Mouse (Mus musculus): Measurements from ENCODE around the gene Gm44511. TPM values are rescaled to one million over a fixed set of nuclear protein-coding genes. Genes with fewer than 3 reads are reported as not detected.
A peak's percentile ranks its signal among the peaks of the same experiment; 100 is the strongest.

The Gm44511 gene
- total RNA-seq (2021) = not detected

DNA sequence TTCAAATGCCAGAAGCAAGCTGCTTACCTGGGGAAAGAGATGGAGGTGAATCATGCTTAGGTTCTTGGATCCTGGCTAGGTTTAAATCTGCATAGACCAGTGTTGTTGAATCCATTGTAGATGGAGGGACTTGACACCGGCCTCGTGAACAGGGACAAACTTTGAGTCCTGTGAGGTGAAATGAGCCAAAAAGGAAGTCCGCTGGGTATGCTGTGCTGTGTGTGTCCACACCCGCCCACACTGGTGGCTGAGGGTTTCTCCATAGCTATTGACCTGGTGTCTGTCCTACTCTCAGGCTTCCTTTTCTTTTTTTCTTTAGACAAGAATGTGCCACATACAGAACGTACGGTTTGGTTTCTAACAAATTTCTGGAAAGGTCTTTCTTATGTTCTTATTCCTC, at the start of gene Gm44511, which contains the start of gene Klrb1b:
Gene Gm44511, minus strand, starts transcription at position 184 of the 400 bp plus-strand sequence.
Gene Klrb1b, minus strand, starts transcription at position 200 of the 400 bp plus-strand sequence.
- no peak for DNase-seq (ENCODE audit: extremely low spot score in 1 of 2, low spot score in 1 of 2)

DNA sequence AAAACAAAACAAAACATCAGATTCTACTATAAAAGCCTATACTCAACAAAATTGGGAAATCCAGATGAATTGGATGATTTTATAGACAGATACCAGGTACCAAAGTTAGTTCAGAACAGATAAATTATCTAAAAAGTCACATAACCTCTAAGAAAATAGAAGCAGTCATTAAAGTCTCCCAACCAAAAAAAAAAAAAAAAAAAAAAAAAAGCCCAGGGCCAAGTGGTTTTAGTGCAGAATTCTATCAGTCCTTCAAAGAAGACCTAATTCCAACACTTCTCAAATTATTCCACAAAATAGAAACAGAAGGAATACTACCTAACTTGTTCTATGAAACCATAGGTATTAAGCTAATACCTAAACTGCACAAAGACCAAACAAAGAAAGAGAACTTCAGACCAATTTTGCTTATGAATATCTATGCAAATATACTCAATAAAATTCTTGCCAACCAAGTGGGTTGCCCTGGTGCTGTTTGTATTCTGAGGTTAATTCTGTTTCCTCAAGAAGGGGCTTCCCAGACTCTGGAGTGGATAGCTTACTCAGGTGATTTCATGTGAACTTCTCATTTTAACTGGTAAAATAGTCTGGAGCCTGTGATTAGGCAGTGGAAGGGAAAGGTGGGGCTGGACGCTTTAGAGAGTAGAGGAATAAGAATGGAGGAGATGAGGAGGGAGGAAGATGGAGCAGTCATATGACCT, 45.9 kb upstream of the Gm44511 start:
- no peak for DNase-seq (ENCODE audit: extremely low spot score in 1 of 2, low spot score in 1 of 2)

DNA sequence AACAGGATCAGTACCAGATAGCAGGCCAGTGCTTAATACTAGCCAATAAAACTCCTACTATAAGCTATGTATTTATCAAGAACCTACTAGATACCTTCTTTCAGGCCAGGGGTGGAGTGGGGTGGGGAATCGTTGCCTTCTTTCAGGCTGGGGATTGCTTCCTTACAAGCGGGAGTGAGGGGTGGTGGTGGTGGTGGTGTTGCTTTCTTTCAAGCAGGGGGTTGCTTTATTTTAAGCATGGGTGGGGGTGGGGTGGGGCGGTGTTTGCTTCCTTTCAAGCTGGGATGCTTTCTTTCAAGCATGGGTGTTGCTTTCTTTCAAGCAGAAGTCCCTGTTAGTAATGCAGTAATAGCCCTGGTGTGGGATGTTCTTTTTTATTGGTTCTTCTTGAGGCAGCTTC, 42.7 kb upstream of the Gm44511 start:
- DNase-seq (ENCODE audit: extremely low spot score in 1 of 2, low spot score in 1 of 2) = no peak

DNA sequence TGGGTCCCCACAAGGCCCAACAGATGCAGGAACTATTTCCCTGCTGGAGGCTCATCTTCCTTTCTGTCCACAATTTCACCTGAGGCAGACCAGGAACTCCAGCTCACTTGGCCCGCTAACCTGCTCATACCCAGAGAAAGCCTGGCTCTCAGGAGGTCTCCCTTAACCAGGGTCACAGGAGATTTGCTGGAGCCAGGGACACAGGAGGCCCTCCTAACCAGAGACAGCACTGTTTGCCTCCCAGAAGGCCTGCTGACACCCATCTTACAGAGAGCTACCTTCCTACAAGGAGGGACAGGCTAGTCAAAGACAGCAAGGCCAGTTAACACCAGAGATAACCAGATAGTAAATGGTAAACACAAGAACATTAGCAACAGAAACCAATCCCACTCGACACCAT, 31.9 kb upstream of the Gm44511 start:
- DNase-seq (ENCODE audit: extremely low spot score in 1 of 2, low spot score in 1 of 2) = no peak

DNA sequence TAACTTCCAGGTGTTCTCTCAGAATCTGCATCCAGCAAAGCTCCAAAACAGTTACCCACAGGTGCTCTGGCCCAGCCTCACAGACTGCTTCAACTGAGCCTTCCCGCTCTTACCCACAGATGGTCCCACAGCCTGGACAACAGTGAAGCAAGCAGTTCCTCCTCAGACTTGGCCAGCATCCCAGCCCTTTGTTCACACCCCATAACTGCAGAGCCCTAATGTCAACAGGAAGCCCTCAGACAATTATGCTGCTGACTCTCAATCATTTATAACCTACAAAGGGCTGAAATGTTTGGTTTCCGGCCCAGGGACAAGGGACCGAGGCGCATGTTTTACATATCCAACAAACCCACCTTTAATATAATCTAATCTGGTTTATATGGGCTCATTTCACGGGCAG, 30.1 kb upstream of the Gm44511 start:
- peak in 1 of 2 experiments; percentile 43 for DNase-seq (ENCODE audit: extremely low spot score in 1 of 2, low spot score in 1 of 2)

DNA sequence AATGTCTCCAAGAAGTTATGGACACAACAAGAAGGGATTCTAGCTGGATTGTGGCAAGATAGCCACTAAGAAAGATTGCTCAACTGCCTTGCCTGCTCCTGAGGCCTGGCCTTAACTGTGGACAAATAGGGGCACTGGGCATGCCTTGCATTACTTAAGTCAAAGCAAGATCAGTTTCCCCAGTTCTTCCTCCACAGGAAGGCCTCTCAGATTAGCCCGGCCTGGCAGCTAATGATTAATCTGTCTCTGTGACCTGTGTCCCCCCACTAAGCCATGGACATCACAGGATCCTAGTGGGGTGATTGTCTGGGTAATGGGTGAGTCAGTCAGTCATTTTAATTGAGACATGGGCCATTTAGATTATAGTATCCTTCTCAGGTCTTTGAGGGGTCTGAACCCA, 29.4 kb upstream of the Gm44511 start:
- no peak for DNase-seq (ENCODE audit: extremely low spot score in 1 of 2, low spot score in 1 of 2)

DNA sequence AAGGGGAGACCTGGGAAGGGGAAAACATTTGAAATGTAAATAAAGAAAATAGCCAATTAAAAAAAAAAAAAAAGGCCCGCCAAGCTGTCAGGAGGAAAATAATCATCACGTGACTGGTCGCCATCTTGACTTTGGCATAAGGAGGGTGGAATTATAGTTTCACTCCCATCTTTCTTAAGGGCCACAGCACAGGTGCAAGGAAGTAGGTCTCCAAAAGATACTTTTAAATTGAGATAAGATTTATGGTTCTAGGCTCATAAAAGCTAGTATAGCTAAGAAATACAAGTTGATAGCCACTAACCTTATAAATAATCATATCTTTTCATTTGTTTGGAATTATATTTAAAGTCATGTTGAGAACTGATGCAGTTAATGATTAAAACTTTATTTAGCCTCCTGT, 28.8 kb upstream of the Gm44511 start:
- no peak for DNase-seq (ENCODE audit: extremely low spot score in 1 of 2, low spot score in 1 of 2)

DNA sequence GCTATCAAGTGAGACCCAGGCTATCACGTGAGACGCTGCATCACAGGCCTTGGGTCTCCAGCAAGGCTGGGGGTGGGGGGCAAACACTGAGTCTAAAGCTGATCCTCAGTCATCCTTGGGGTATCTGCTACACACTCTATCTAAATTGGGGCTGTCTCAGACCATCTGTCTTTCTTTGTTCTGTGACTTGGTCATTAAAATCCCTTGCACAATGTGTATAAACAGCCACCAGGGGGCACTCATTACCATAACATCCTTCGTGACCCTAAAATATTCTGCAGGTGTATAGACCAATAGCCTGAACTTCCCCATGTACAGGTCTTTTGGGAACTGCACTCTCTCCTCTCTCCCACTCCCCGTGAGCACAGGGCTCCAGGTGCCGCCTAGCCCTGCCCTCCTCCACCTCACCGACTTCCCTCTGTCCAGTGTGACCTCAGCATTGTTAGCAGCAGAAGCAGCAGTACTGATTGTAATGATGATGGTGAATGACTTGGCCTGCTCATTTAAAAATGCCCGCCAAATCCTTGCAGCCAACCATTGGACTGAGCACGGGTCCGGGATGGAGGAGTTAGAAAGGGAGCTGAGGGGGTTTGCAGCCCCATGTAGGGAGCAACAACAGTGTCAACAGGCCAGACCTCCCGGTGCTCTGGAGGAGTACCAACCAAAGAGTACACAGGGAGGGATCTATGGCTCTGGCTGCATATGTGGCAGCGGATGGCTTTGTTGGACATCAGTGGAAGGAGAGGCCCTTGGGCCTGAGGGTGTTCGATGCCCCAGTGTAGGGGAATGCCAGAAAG, 28.1 kb upstream of the Gm44511 start:
- DNase-seq (ENCODE audit: extremely low spot score in 1 of 2, low spot score in 1 of 2) = peak; percentile 65 to 77

DNA sequence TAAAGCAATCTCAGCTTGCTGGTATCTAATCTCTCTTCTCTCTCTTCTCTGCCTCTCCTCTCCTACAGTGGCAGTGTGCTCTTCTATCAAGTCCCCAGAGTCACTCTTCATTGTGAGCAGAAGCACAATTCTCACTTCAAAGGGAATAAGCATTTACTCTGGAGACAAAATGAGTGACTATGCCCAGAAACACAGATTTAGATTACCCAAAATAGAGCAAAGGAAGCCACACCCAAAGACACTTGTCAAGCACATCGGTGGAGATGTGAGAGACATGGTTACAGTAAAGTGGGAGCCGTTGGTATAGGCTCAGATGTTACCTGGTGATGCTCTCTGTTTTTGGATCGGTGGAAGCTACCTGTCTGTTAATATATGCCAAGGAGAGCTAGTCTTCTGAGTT, 26.7 kb upstream of the Gm44511 start:
- no peak for DNase-seq (ENCODE audit: extremely low spot score in 1 of 2, low spot score in 1 of 2)

DNA sequence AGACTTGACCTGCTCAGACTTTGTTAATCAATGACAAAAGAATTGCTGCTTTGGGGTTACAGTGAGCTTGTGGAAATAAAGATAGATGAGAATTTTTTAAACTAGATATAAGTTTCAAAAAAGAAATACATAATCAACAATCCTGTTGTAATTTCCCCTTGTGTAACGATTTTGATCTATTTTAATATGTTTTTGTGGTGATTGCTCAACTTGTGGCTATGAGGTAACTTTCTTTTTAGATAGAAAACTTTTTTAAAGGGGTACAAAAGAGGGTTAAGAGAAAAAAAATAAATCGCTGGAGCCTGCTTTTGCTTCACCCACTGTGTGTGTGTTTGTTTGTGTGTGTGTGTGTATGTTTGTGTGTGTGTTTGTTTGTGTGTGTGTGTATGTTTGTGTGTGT, 25.0 kb upstream of the Gm44511 start:
- no peak for DNase-seq (ENCODE audit: extremely low spot score in 1 of 2, low spot score in 1 of 2)

DNA sequence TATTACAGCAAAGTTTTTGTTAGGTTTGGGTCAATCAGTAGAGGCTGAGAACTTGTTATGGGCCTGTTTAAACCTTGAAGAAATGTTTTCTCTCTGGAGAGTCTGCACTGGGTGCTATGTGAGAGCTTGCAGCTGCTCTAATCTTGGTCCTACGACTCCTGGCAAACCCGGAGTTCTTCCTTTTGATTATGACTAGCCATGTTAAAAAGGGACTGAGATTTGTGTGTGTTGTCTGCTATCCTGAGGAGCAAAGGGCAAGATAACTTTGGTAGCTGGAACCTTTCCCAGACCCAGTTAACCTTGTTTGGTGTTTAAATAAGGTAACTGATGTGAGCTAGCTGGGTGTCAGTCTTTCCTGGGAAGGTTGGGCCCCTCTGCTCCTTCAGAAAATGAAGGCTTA, 24.6 kb upstream of the Gm44511 start:
- DNase-seq (ENCODE audit: extremely low spot score in 1 of 2, low spot score in 1 of 2) = no peak

DNA sequence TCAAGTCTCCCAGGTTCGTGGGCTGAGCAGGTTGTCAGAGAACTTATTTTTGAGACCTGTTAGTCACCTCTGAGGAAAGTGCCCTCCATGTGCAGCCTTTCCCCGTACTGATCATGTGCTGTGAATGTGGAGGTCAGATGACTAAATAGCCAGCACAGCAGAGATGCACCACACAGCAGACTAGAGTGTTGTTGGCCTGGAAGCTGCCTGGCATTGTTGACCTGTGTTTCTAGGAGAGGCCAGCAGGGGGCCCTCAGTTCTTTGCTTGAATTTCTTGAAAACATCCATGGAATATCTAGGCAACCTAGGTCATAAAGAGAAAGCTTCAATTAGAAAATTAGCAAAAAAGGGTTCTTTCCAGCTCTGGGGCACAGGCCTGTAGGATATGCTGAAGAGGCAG, 23.8 kb upstream of the Gm44511 start:
- DNase-seq (ENCODE audit: extremely low spot score in 1 of 2, low spot score in 1 of 2) = peak in 1 of 2 experiments; percentile 59

DNA sequence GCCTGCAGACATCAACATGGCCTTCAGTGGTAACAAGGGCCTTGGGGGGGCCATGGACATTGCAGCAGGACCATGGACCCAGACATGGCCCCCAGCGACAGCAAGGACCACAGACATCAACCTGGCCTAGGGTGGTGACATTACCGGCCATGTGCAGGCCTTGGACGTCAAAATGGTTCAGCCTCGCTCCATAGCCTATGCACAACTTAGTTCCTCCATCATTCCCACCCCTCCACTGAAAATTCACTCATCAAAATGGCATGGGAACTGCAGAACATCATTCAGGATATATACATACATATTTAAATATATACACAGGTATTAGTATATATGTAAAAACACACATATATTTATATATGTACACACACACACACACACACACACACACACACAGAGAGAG, 21.3 kb upstream of the Gm44511 start:
- no peak for DNase-seq (ENCODE audit: extremely low spot score in 1 of 2, low spot score in 1 of 2)

DNA sequence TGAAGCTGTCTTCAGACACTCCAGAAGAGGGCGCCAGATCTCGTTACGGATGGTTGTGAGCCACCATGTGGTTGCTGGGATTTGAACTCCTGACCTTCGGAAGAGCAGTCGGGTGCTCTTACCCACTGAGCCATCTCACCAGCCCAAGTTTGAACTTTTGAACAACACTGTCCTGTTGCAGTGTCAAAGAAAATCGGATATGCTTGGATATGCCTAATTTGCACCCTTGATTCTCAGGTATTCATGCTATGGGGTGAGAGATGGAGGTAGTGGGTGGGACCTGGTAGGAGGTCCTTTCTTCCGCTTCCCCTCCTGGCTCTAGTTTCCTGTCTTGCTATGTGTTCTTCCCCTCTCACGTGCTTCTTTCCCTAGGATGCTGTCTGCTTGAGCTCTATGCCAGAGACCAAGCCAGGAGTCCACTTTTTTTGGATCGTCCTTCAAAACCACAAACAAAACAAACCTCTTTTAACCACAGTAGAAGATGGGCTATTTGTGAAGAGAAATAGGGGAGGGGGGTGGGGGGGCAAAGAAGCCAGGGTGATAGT, 20.0 kb upstream of the Gm44511 start:
- no peak for DNase-seq (ENCODE audit: extremely low spot score in 1 of 2, low spot score in 1 of 2)

DNA sequence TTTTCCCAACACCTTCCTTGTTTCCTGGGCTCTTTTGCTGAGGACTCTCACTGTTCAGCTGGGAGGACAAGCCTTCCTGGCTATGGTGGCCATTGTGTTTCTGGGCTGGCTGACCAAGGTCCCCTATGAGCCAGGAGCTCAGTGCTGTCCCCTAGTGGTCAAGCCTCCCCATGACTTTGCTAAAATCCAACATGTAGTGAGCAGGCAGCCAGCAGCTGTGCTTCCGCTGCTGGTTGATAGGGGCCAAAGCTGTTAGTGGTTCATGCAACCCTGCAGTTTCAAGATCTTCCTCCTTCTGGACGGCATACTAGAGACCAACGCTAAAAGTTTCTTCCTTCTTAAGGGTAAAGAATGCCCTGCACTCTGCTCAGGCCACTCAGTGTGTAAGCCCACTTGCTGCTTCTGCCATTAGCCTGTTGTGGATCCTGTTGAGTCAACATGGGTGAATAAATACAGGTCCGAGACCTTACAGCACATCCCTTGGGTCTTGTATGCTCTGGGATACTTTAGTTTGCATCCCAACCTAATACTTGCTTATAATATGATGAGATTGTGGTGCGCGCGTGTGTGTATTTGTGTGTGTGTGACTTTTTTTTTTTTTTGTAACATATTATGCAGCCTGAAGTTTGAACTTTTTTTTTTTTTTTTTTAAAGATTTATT, 19.3 kb upstream of the Gm44511 start:
- DNase-seq (ENCODE audit: extremely low spot score in 1 of 2, low spot score in 1 of 2) = peak; percentile 59 to 83

DNA sequence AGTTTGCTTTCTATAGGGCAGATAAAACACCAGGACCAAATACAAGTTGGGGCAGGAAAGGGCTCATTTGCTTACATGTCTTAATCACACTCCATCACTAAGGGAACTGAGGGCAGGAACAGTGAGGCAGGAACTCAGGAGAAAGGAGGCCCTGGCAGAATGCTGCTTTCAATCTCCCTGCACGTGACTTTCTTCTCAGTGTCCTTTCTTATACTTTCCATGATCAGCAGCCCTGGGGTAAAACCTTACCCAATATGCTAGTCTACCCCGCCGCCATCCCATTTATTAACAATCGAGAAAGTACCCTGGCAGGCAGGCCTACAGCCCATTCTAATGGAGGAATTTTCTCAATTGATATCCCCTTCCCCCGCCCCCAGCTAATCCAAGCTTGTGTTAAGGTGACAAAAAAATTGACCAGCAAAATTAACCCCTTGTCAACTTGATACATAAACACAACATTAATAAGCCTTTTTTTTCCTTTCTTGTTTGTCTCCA, 18.5 kb upstream of the Gm44511 start:
- DNase-seq (ENCODE audit: extremely low spot score in 1 of 2, low spot score in 1 of 2) = no peak

DNA sequence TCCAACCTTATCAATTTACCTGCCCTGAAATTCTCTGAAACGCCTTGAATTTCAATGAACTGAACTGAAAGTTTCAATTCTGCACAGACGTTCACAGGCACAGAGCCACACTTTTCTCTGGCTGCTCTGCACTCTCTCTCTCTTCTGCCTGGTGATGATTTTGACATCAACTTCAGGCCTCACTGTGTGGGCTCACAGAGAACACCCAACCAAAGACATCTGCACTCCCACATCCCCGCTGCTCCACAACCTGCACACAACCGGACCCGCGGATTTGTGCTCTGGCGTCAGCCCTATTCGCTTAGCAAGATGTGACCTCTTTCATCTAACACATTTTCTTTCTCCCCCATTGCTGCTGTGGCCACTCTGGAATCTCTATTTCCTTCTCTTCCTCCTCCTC, 18.0 kb upstream of the Gm44511 start:
- peak in 1 of 2 experiments; percentile 24 for DNase-seq (ENCODE audit: extremely low spot score in 1 of 2, low spot score in 1 of 2)

DNA sequence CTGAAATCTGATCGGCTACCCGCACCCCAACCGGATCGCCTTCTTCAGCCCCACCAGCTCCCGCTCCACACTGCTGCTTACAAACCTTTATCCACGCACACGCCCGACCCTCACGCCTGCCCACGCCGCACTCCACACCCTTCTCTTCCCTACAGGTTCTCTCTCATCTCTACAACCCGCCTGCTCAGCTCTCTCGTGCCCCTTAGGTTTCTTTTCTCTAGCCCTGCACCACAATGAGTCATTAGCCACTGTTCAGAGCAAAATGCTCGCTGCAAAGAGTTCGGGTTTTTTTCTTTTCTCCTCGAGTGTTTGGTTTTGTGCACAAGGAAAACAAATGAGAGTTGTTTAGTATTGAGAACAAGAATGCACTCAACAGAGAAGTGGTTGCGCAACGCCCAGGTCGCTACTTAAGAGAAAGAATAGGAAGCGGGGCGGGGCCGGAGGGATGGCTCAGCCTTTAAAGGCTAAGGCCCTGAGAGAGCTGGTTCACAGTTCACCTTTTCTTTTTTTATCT, 17.4 kb upstream of the Gm44511 start:
- peak in 1 of 2 experiments; percentile 41 for DNase-seq (ENCODE audit: extremely low spot score in 1 of 2, low spot score in 1 of 2)

DNA sequence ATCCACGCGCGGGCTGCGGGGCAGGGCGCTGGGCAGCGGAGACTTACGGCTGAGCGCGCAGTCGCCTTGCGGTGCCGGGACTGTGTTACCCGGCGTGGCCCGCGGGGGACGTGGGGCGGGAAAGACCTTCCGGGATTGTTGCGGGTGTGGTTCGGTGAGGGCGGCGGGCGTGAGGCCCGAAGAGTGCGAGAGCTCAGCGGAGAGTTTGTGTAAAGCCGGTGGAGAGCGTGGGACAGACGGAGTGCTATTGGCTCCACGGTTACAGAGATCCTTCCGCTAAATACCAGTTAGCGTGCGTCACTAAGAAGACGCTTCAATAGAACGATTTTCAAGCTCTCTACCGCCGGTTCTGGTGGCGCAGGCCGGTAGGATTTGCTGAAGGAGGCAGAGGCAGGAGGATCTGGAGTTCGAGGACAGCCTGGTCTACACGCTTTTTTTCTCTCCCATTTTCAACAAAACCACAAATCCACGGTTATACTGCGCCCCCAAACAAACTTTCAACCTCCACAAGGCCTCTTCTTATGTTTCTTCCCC, 16.9 kb upstream of the Gm44511 start:
- DNase-seq (ENCODE audit: extremely low spot score in 1 of 2, low spot score in 1 of 2) = peak; percentile 94 to 96

DNA sequence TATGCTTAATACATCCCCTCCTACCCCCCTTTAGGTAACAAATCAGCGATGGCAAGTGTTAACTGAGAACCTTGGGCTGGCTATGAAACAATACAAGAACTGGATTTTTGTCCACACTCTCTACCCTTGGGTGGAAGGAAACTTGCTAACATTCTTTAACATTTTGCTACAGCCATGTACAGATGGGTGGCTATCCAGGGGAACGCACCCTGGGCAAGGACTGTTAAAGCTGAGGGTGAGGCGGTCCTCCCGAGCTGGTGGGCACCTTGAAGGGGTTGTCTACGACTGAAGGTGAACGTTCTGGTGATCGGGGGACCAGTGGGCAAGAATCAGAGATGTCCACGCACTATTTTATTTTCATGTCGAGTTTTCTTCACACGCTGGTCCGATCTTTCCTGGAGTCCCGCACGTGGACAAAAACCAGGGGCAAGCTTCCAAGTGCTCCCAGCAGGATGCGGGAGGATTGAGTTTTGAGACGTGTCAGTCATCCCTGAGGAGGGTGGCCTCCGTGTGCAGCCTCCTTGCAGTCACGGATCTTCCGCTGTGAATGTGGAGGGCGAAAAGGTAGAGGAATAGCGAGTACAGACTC, 16.3 kb upstream of the Gm44511 start:
- DNase-seq (ENCODE audit: extremely low spot score in 1 of 2, low spot score in 1 of 2) = no peak
